Mouse (Mus musculus) brain, embryonic 14.5 days (tissue): ENCODE measurements around the gene Cacnb3. TPM values are rescaled to one million over a fixed set of nuclear protein-coding genes. Genes with fewer than 3 reads are reported as not detected.

Experiments used
- DNase-seq: peaks from one replicate; pipeline ENCODE4 v3.0.0-alpha.2; 2011; ENCODE audit warnings: low read depth
- CTCF ChIP-seq: fragments of 200-500 bp; IDR thresholded peaks from 2 replicates; pipeline ENCODE4 v1.5.1; 2012; ENCODE audit warnings: inconsistent platforms, mild to moderate bottlenecking, moderate library complexity, borderline replicate concordance; ENCODE audit not compliant: insufficient read depth, insufficient read length; ENCODE audit errors: extremely low read depth
- POLR2A ChIP-seq: fragments of 200-500 bp; IDR thresholded peaks from 2 replicates; pipeline ENCODE4 v1.6.1; 2012; ENCODE audit warnings: mild to moderate bottlenecking, inconsistent platforms, borderline replicate concordance; ENCODE audit not compliant: poor library complexity, insufficient read depth, insufficient read length, severe bottlenecking; ENCODE audit errors: extremely low read depth
- polyA plus RNA-seq: library from polyadenylated mRNA; depleted of rRNA; stranded (reverse); fragments of >200 nt; gene quantifications from 2 replicates; pipeline ENCODE4 v1.2.3, GENCODE M21; 2012

Cacnb3 gene
- polyA plus RNA-seq, 1 experiment: 287 TPM

DNA sequence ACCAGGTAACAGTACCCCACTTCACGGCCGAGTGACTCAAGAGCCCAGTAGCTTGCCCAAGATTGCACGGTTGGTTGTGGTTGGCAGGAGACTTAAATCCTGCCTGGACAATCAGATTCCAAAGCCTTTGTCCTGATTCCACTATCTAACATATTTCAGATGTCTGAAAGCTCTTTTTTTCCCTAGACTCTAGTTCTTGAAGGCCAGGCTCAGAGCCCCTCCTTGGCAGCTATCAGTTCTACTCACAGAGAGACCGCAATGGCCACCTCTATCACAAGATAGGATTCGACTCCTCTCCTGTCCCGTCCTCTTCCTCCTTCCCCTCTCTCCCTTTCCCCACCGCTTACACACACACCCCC is 28.8 kb upstream of the Cacnb3 start:
- DNase-seq: no peak
- TF ChIP-seq POLR2A: no peak
- TF ChIP-seq CTCF: no peak

DNA sequence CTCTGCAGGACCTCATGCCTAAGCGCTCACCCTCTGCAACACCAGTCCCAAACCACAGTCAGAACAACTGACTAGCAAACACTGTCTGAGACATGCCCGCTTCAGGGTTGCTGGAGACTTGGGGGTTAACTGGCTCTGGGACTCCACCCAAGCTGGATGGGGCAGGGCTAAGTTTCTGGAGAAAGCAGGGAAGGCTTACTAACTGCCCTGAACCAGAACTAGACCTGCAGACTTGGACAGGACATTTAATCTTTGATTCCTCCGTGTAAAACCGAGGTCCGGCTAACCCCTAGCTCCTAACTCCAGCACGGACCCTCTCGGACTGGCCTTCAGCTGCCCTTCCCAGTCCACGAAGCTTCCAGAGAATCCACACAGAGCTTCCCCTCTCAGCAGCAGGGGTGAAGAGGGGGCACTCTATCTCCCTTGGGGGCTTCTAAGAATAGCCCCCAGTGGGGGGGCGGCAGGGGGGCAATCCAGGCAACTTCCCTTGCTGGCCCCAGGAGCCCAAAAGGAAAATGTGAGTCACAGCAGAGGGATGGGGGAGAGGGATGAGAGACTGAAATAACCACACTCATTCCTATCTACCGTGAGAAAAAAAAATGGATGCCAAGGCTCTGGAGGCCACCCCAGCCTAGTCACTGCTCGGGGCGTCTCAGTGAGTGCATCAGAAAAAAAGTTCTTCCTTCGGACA is 28.3 kb upstream of the Cacnb3 start:
- TF ChIP-seq POLR2A (no peak), CTCF (no peak)
- DNase-seq: no peak

DNA sequence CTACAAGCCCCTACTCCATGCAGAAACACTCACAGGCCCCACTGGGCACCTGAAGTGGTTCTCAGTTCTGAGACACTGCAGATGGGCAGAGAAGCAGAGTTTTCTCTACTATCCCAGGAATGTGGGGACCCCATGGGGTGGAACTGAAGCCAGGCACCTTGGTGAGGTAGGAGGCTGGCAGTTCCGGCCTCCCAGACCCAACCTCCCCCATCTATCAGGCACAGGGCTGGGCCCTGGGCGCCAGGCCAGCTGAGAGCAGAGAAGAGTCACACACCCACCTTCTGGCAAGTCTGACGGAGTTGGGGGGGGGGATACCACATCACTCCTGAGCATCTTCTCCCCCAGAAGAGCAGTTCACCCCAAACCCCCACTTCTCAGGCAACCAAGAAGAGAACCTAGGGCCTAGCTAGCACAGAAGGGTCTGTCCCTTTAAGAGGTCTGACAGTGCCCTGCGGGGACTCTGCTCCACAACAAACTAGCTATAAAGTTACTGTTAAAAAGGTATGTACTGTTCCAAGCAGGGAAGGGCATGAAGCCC is 27.6 kb upstream of the Cacnb3 start:
- no peak for TF ChIP-seq CTCF
- TF ChIP-seq POLR2A: no peak
- DNase-seq: no peak

DNA sequence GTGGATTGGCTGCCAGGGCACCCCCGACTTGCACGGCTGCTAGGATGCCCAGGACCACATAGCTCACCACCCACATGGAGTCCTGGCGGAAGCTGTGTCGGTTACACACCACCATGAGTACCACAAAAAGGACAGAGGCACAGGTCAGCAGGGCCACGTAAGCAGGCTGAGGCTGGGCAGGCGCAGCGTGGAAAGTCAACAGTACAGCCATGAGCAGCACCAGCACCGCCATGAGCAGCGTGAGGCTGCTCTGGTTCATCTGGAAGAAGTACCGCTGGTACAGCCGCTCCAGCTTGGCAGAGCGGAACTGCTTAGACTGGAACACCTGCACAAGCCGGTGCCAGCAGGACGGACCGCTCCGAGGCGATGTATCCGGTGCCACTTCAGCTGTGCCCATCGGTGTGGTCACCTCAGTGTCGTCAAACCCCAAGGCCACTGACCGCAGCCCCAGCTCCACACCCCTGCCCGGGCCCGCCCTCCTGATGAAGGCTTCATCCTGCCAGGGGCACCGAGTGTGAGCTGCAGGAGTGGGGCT is 26.5 kb upstream of the Cacnb3 start:
- no peak for DNase-seq
- no peak for TF ChIP-seq POLR2A

DNA sequence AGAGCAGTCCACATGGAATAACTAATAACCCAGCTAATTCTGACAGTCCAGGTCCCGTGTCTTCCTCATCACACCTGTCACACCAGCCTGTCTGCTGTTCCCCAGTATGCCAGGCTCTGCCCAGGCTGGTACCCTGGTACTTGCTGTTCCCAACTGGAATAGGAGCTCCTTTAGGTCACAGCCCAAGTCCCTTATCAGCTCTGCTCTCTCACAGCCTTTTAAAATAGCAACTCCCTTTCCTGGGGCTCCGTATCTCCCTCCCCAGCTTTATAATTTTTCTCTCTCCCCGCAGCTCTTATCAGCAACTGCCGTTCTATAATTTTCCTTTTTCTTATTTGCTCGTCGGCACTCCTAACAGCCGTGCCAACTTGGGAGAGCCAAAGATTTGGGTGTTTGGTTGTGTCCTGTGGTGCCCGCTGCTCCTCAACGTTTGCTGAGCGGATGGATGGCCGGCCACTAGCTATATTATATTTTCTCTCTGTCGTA is 24.5 kb upstream of the Cacnb3 start:
- no peak for DNase-seq
- TF ChIP-seq CTCF (no peak), POLR2A (no peak)

DNA sequence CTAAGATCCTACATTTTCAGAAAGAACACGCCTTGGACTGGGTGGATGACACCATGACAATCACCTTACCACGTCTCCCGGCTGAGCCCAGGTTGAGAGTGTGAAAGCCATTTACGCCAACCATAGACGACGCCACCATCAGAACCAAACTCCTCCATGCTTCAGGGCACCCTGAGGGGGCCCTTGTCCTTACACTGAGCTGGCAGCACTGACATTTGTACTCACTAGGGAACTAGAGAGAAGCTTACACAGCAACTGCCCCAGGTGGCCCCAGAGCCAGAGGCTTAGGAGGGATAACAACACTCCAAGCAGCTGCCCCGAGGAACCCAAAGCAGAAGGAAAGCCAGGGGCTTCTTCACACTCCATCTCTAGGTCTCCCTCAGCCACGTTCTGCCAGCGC is 23.9 kb upstream of the Cacnb3 start:
- DNase-seq: no peak
- TF ChIP-seq CTCF (no peak), POLR2A (no peak)

DNA sequence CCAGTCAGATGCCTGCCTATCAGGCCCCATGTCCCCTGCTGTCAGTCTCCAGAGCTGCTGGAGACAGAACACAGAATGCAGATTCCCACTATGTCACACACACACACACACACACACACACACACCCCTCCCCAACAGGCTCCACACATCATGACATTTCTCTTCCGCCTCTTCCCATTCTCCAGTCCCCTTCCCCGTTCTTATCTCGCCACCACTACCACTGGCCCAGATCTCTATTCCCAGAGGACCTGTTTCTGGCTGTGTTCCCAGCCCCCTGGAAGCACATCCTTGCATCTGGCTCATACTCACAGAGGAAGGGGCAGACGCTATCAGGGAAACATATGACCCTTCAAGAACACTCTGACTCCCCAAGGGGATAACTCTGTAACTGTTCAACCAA is 23.1 kb upstream of the Cacnb3 start:
- peak; percentile 52 for DNase-seq
- TF ChIP-seq CTCF (no peak), POLR2A (no peak)

DNA sequence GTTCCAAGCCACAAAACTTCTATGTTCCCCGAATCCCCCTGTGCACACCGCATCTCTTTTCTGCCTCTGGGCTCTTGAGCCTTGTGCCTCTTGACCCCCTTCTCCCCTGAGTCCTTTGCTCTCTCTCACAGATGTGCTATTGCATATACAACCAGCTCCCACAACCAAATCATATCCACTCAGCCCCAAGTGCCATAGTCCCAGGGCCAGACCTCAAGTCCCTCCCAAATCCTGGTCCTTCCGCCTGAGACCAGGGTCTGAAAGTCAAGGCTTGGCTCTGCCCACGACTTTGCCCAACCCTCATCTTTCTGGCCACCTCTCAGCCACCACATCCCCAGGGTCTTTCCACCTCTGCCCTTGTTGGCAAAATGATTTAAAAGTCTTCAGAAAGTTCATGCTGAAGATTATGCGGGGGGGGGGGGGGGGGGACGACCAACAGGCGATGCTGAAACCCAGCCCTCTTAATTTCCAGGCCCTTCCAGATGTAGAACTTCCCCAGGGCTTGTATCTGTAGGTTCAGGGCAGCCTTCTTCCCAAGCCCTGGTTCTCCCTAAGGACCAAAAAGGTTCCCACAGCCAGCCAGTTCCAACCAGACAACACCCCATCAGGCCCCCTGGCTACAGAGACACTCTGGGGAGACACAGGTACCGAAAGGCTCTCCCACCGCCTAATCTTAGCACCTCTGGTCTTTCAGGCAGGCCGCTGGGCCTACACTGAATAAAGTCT is 22.4 kb upstream of the Cacnb3 start:
- no peak for TF ChIP-seq POLR2A
- no peak for TF ChIP-seq CTCF
- DNase-seq: no peak

DNA sequence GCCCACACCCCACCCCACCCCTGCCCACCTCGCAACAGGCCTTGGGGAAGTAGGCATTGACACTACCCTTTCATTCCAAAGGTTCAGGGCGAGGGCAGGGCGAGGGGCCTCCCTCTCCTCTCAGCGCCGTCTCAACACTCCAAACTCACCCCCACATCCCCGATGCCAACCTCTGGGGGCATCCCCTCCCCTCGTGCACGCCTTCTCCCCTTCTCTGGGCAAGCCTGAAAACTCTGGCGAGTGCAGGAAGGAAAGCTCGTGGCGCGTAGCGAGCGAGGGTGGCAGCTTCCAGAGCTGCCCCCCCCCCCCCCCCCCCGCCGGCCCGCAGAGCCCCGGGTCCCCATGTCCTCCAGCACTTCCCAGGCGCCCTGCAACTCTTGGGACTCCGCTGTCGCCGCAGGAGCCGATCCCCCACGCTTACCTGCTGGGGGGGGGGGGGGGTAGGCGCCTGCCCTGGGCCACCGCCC is 21.8 kb upstream of the Cacnb3 start:
- no peak for TF ChIP-seq POLR2A
- TF ChIP-seq CTCF: no peak
- peak; percentile 29 for DNase-seq

DNA sequence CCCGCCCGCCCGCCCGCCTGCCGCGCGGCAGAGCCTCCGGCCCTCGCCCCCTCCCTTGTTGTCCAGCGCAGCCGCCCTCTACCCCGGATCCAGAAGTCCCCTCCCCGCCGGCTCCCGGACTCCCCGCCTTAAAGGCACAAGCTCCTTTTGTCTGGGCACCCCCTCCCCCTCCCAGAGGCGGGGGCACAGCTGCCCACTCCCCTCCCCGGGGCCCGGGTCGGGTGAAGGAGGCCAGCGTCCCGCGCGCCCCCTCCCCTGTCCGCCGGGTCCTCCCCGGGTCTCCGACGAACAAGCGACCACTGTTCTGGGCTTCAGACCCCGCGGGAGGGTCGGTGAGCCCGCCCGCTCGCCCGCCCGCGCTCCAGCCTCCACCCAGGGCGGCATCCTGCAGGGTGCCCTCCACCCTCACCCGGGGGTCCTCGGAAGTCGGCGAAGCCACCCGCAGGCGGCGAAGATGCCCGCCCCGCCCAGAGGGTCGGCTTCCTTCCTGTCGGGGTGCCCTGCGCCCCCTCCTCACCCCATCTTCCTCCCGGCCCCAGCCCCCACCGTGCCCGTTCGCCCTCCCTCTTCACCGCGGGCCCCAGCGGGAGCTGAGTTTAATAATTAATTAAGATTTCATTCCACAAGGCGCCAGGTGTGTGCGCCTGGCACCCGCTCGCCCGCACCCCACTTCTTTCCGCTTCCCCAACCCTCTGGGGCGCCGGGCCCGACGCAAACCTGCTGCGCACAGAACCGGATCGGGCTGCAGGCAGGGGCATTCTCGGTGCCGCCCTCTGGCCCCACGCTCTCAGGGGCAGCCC is 21.1 kb upstream of the Cacnb3 start, which contains the start of gene Adcy6:
Adcy6 (minus strand) TSS at position 746 of the 800 bp plus-strand sequence.
- DNase-seq: peak; percentile 95
- TF ChIP-seq CTCF (no peak), POLR2A (peak; percentile 53; the same call in 1 of the 2 replicates)
